Mouse (Mus musculus) embryo, embryonic 10.5 days (tissue): Measurements from ENCODE around the gene Fbxo11.
"Not testable (repeated sequence)": the region's sequence is repeated elsewhere in the genome, so short reads cannot be mapped to it uniquely, and the experiment has no call there.

Experiments
- DNase-seq: peaks from one replicate; pipeline ENCODE4 v3.0.0-alpha.2; 2015; ENCODE audit warnings: low spot score

Gene Fbxo11

GRCm38 (mm10) chr17:88067202-88067901, 2.3 kb upstream of the Fbxo11 start:
- DNase-seq, result no peak

- DNase-seq, result peak; percentile 28
These were observed 1.7 kb upstream of the Fbxo11 start for GRCm38 (mm10) chr17:88066799-88067198.

- DNase-seq, result peak; percentile 95
These were observed 933 bp upstream of the Fbxo11 start for GRCm38 (mm10) chr17:88065801-88066646.

GRCm38 (mm10) chr17:88064347-88065030, 602 bp downstream of the Fbxo11 start:
- DNase-seq, result peak; percentile 39

GRCm38 (mm10) chr17:88063980-88064346, 1.1 kb downstream of the Fbxo11 start:
- DNase-seq, result peak; percentile 74

- DNase-seq, result no peak
These were observed 2.1 kb downstream of the Fbxo11 start for GRCm38 (mm10) chr17:88062860-88063580.

GRCm38 (mm10) chr17:88061942-88062341, 3.1 kb downstream of the Fbxo11 start:
- DNase-seq, result no peak

GRCm38 (mm10) chr17:88058280-88058679, 6.8 kb downstream of the Fbxo11 start:
- no peak for DNase-seq

GRCm38 (mm10) chr17:88057846-88058245, 7.2 kb downstream of the Fbxo11 start:
- no peak for DNase-seq

GRCm38 (mm10) chr17:88051679-88052078, 13.4 kb downstream of the Fbxo11 start:
- DNase-seq, result no peak

GRCm38 (mm10) chr17:88050892-88051291, 14.2 kb downstream of the Fbxo11 start:
- DNase-seq, result no peak

GRCm38 (mm10) chr17:88050318-88050717, 14.8 kb downstream of the Fbxo11 start:
- DNase-seq, result no peak

- peak; percentile 29 for DNase-seq
These were observed 22.7 kb downstream of the Fbxo11 start for GRCm38 (mm10) chr17:88042099-88043086.

- no peak for DNase-seq
These were observed 24.3 kb downstream of the Fbxo11 start for GRCm38 (mm10) chr17:88040810-88041209.

GRCm38 (mm10) chr17:88034418-88034817, 30.7 kb downstream of the Fbxo11 start:
- no peak for DNase-seq

- DNase-seq, result no peak
These were observed 33.3 kb downstream of the Fbxo11 start for GRCm38 (mm10) chr17:88031755-88032154.

GRCm38 (mm10) chr17:88029194-88029970, 35.7 kb downstream of the Fbxo11 start:
- no peak for DNase-seq

GRCm38 (mm10) chr17:88025227-88025626, 39.9 kb downstream of the Fbxo11 start:
- DNase-seq, result peak; percentile 73

- DNase-seq, result no peak
These were observed 41.2 kb downstream of the Fbxo11 start for GRCm38 (mm10) chr17:88023924-88024323.

- DNase-seq, result not testable (repeated sequence)
These were observed 49.1 kb downstream of the Fbxo11 start for GRCm38 (mm10) chr17:88016027-88016426.
